Mouse (Mus musculus) forebrain, embryonic 15.5 days (tissue): ENCODE measurements around the gene Nufip1. TPM values are rescaled to one million over a fixed set of nuclear protein-coding genes. Genes with fewer than 3 reads are reported as not detected.
A peak's percentile ranks its signal among the peaks of the same experiment; 100 is the strongest.
"Not testable (repeated sequence)": the region's sequence is repeated elsewhere in the genome, so short reads cannot be mapped to it uniquely, and the experiment has no call there.

Experiments used
- ATAC-seq: fragments of 200-750 bp; cut with Nextera tagmentation; replicated peaks from 2 replicates; pipeline ENCODE4 v1.8.0; 2017; ENCODE audit warnings: mild to moderate bottlenecking, moderate TSS enrichment, moderate library complexity
- H3K27ac ChIP-seq: fragments of 300-500 bp; sonication (generic); replicated peaks from 2 replicates; pipeline ENCODE4 v1.5.1; 2015; ENCODE audit warnings: mild to moderate bottlenecking, inconsistent platforms
- H3K27me3 ChIP-seq: fragments of 300-500 bp; sonication (generic); 2 replicates; pipeline ENCODE4 v1.6.1; 2015; ENCODE audit warnings: inconsistent platforms
- H3K36me3 ChIP-seq: fragments of 300-500 bp; sonication (generic); 2 replicates; pipeline ENCODE4 v1.6.1; 2015; ENCODE audit warnings: mild to moderate bottlenecking, inconsistent platforms
- H3K4me1 ChIP-seq: fragments of 300-500 bp; sonication (generic); 2 replicates; pipeline ENCODE4 v1.6.1; 2015; ENCODE audit warnings: inconsistent platforms
- H3K4me2 ChIP-seq: fragments of 300-500 bp; sonication (generic); replicated peaks from 2 replicates; pipeline ENCODE4 v1.6.1; 2015; ENCODE audit warnings: mild to moderate bottlenecking, inconsistent platforms
- H3K4me3 ChIP-seq: fragments of 300-500 bp; sonication (generic); 2 replicates; pipeline ENCODE4 v1.5.1; 2015; ENCODE audit warnings: mild to moderate bottlenecking, inconsistent platforms
- H3K9ac ChIP-seq: fragments of 300-500 bp; sonication (generic); replicated peaks from 2 replicates; pipeline ENCODE4 v1.6.1; 2015; ENCODE audit warnings: mild to moderate bottlenecking, inconsistent platforms
- H3K9me3 ChIP-seq: fragments of 300-500 bp; sonication (generic); 2 replicates; pipeline ENCODE4 v1.6.1; 2016; ENCODE audit warnings: inconsistent platforms
- WGBS: fragments of 180-500 bp; shearing (Covaris S2); methylation state at CpG from one replicate; pipeline ENCODE4 v1.1.7; 2015; ENCODE audit warnings: mixed read lengths; 5-methylcytosine and 5-hydroxymethylcytosine counted together
- polyA plus RNA-seq: library from polyadenylated mRNA; unstranded; fragments of >200 nt; fragmentation: Nextera tagmentation; extraction: Ambion mirVana; gene quantifications from 2 replicates; pipeline ENCODE4 v1.2.1, GENCODE M21; 2015

Nufip1 gene
- polyA plus RNA-seq, 1 experiment from 2014 or later = 16.5 TPM

DNA sequence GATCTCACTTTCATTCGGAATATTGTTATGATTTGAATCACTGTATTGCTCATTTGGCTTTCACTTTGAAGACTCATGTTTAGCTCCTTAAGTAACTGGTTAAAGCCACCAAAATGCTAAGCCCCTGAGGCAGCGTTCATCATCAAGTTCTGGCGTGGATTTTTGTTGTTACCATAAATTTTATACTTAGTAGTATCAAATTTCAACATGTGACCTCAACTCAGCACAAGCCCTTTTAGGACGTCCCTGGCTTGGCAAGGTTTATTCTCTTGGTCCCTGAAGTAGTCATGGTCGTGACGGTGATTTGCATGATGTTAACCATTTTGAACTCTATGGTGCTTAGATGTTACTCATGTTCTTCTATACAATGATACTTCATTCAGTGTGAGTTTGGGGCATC, 36.4 kb downstream of the Nufip1 start:
- H3K27ac ChIP-seq = no peak overlapping the region
- H3K4me1 ChIP-seq = peaks cover 20% of the 10 kb centered on the region
- 78% methylated on average over 6 of the region's 6 CpGs for WGBS
- H3K4me2 ChIP-seq = no peak overlapping the region
- H3K27me3 ChIP-seq = no peaks in the 10 kb centered on the region
- no peaks in the 10 kb centered on the region for H3K36me3 ChIP-seq
- H3K9me3 ChIP-seq = no peaks in the 10 kb centered on the region
- no peak overlapping the region for H3K9ac ChIP-seq
- ATAC-seq = no peak
- H3K4me3 ChIP-seq = no peak overlapping the region

DNA sequence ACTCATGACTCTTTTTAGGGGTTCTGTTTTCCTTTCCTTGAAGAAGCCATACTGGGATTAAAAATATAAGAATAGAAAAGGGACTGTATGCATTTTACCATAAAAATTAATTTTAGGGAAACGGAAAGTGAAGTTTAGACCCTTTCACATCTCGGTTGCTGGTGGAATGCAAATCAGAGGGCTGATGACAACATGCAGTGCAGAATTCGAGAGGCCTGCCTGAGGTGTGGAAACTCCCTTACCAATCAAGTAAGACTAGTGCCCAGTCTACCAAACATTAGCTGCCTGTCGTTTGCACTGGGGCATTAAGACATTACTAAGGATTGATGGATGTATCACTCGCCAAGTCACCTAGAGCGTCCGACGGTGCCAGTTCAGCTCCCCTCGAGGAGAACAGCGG, 37.6 kb downstream of the Nufip1 start:
- H3K4me2 ChIP-seq = no peak overlapping the region
- peaks cover 25% of the 10 kb centered on the region for H3K4me1 ChIP-seq
- H3K4me3 ChIP-seq = no peak overlapping the region
- no peak overlapping the region for H3K9ac ChIP-seq
- WGBS = 87% methylated on average over 10 of the region's 10 CpGs
- no peak overlapping the region for H3K27ac ChIP-seq
- no peaks in the 10 kb centered on the region for H3K27me3 ChIP-seq
- no peaks in the 10 kb centered on the region for H3K36me3 ChIP-seq
- ATAC-seq = no peak
- no peaks in the 10 kb centered on the region for H3K9me3 ChIP-seq

DNA sequence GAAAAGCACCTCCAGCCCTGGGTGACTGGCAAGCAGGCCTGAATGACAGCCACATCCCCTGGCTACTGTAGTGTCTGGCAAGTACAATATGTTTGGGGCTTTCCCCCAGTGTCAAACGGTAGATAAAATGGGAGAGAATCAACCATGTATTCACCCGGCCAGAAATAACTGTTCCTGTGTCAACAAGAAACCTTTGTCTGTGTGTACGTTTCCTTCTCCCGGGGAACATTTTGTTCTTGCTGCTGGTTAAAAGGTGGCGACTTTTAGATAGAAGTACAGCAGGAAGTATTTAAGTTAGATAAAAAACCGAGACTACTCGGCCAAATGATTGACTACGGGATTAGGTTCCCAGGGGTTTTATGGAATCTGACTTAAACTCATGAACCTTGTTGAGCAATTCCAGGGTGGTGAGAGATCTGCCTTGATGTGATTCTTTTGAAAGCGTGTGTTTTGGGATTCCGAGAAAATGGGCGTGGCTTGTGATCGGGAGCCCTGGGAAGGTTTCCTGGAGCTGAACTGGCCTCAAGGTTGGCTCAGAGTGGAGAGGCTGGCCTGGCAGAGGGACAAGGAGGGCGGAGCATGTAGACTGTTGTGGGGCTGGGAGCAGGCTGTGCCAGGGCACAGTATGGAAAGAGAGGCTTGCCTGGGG, 39.0 kb downstream of the Nufip1 start:
- no peaks in the 10 kb centered on the region for H3K27me3 ChIP-seq
- WGBS = 37% methylated on average over 13 of the region's 13 CpGs
- 0 out of 2 replicates have a peak overlapping the region, but pooled peaks have one; percentile 2 for H3K4me3 ChIP-seq
- ATAC-seq = no peak
- peak overlapping the region; percentile 11; the same call in 1 of the 2 replicates for H3K4me2 ChIP-seq
- H3K36me3 ChIP-seq = no peaks in the 10 kb centered on the region
- no peak overlapping the region for H3K27ac ChIP-seq
- no peak overlapping the region for H3K9ac ChIP-seq
- H3K4me1 ChIP-seq = peaks cover 27% of the 10 kb centered on the region
- no peaks in the 10 kb centered on the region for H3K9me3 ChIP-seq

DNA sequence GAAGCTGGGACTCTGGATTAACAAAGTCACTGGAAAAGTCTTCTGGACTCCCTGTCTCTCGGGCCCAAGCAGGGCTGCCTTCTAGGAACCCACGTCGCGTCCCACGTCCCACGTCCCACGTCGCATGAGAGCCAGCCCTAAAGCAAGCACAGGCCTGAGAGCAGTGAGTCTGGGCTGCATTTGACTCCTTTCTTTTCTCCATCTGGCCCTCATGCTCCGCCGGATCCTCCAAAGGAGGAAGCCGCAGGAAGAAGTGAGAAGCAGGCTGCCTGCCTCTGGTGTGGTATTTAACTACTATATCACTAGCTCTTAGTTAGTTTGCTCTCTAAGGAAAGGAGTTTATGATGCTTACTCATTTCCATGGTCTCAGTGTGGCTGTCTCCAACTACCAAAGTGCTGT, 39.8 kb downstream of the Nufip1 start:
- Histone ChIP-seq H3K27me3 (no peaks in the 10 kb centered on the region), H3K36me3 (no peaks in the 10 kb centered on the region), H3K4me3 (no peak overlapping the region), H3K4me1 (peaks cover 27% of the 10 kb centered on the region), H3K9me3 (no peaks in the 10 kb centered on the region), H3K9ac (no peak overlapping the region), H3K4me2 (no peak overlapping the region), H3K27ac (no peak overlapping the region)
- ATAC-seq = no peak
- WGBS = 69% methylated on average over 11 of the region's 11 CpGs

DNA sequence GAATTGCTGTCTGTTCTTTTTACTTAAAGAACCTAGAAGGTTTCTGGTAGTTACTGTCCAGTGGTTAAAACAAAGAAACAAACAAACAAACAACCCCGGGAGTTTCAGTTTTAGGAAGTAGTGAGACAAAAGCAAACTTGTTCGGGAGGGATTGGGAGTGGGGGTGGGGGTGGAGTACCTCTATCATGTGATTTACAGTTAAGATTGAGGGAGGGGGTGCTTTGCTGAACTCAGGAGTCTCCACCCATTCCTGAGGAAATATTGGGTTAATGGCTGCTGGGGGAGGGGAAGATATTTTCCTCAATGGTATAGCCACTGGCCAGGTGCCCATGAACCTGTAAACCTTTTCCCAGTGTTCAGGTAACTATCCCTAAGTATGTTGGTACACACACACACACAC, 40.3 kb downstream of the Nufip1 start:
- H3K9me3 ChIP-seq = no peaks in the 10 kb centered on the region
- H3K27ac ChIP-seq = no peak overlapping the region
- no peaks in the 10 kb centered on the region for H3K27me3 ChIP-seq
- ATAC-seq = no peak
- WGBS = 59% methylated on average over 2 of the region's 2 CpGs
- H3K4me3 ChIP-seq = no peak overlapping the region
- H3K4me2 ChIP-seq = no peak overlapping the region
- H3K9ac ChIP-seq = no peak overlapping the region
- H3K36me3 ChIP-seq = no peaks in the 10 kb centered on the region
- H3K4me1 ChIP-seq = peaks cover 27% of the 10 kb centered on the region

DNA sequence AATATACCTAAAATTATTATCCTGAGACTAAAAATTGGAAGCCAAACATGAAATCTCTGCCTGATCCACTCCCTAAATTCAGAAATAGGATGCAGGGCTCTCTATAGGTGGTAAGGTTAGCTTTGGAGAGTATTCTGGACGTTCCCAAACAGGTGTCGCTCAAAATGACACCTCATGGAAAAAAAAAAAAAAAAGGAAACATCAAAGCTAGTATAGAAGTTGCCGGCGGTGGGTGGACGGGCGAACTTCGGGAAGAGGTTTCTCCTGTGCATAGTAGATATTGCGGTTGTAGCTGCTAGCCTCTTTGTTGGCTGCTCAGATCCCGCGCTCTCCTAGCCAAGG, 41.1 kb downstream of the Nufip1 start:
- Histone ChIP-seq H3K27ac (peak overlapping the region; percentile 98), H3K36me3 (no peaks in the 10 kb centered on the region), H3K9me3 (no peaks in the 10 kb centered on the region), H3K27me3 (no peaks in the 10 kb centered on the region), H3K4me2 (peak overlapping the region; percentile 42), H3K4me1 (peaks cover 27% of the 10 kb centered on the region), H3K4me3 (peak overlapping the region; percentile 72), H3K9ac (peak overlapping the region; percentile 84)
- WGBS = under 1% methylated on average over 10 of the region's 10 CpGs
- ATAC-seq = no peak

DNA sequence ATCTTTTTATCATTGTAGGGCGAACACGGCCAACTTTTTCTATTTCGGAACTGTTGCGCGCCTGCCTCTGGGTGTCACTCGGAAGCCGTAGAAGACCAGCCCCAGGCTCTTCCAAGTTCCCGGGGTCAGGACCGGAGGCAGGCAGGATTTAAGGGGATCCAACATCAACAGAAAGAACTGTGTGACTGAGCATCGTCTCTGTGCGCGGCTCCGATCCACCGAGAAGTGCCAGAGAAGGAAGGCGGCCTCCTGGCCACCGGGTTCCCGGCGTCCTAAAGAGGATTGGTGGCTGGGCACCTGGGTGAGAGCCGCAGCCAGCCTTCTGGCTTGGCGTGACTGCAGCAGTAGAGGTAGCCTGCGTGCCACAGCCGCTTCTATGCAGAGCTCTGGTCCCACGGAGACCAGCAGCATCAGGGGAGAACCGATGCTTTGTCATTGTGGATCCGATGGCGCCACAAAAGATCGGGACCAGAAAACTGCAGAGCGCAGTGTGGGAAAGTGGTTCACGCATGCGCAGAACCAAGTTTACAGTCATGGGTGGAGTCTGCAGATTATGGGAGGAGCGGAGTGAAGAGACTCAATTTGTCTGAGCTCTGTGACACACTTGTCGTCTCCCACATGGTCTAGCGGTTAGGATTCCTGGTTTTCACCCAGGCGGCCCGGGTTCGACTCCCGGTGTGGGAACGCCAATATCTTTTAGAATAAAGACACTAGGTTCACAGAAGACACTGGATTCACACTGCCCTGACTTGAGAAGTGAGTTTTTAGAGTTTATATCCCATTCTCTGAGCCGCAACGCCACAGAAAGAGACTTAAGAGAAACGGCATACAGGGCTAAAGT, 41.7 kb downstream of the Nufip1 start:
- Histone ChIP-seq H3K4me1 (peaks cover 27% of the 10 kb centered on the region), H3K27me3 (no peaks in the 10 kb centered on the region), H3K4me2 (peak overlapping the region; percentile 42), H3K36me3 (no peaks in the 10 kb centered on the region), H3K9ac (peak overlapping the region; percentile 84), H3K9me3 (no peaks in the 10 kb centered on the region), H3K4me3 (peak overlapping the region; percentile 72), H3K27ac (peak overlapping the region; percentile 98)
- ATAC-seq = peak; percentile 95
- WGBS = under 1% methylated on average over 41 of the region's 41 CpGs

DNA sequence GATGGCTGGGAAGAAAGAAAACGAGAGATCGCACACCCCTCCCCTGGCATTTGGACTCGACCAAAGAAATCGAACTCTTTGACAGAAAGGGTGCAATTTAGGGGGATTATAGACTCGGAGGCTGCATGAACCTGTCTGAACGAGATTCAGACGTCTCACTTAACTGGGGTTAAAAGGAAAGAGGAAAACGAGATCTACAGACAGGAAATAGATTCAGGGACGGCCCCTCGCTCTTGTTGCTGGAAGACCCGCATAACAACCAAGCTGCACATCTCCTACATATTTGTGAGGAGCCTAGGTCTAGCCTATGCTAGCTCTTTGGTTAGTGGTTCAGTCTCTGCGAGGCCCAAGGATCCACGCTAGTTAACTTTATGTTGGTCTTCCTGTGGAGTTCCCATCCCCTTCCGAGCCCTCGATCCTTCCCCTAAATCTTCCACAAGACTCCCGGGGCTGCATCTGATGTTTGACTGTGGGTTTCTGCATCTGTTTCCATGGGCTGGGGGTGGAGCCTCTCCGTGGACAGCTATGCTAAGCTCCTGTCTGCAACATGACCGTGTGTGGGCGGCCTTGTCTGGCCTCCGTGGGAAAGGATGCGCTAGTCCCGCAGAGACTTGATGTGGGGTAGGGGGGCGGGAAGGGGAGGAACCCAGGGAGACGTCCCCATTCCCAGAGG, 42.4 kb downstream of the Nufip1 start:
- Histone ChIP-seq H3K27ac (peak overlapping the region; percentile 98), H3K27me3 (no peaks in the 10 kb centered on the region), H3K4me3 (peak overlapping the region; percentile 72), H3K9me3 (no peaks in the 10 kb centered on the region), H3K4me1 (peaks cover 27% of the 10 kb centered on the region), H3K4me2 (peak overlapping the region; percentile 42), H3K36me3 (no peaks in the 10 kb centered on the region), H3K9ac (peak overlapping the region; percentile 29)
- WGBS = 5% methylated on average over 24 of the region's 24 CpGs
- peak; percentile 9; the same call in 1 of the 2 replicates for ATAC-seq

DNA sequence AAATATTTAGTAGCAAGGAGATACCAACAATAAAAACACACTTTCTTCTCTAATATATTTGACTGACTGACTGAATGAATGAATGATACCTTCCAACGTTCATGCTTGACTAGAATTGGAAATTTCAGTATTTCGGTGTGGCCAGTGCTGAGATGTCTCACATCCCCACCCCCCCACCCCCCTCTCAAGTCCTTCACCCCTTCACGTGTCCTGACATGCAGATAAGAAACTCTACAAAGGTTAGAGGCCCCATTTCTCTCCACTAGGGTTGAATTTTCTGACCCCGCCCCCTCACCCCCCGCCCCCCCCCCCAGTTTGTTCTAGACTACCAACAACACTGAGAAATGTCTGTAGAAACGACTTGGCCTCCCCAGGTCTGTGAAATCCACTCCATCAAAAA, 43.1 kb downstream of the Nufip1 start:
- Histone ChIP-seq H3K27me3 (no peaks in the 10 kb centered on the region), H3K4me3 (peak overlapping the region; percentile 72; the same call in 1 of the 2 replicates), H3K4me2 (no peak overlapping the region), H3K36me3 (no peaks in the 10 kb centered on the region), H3K9me3 (no peaks in the 10 kb centered on the region), H3K4me1 (peaks cover 27% of the 10 kb centered on the region), H3K27ac (no peak overlapping the region), H3K9ac (no peak overlapping the region)
- ATAC-seq = no peak
- WGBS = 37% methylated on average over 6 of the region's 6 CpGs

DNA sequence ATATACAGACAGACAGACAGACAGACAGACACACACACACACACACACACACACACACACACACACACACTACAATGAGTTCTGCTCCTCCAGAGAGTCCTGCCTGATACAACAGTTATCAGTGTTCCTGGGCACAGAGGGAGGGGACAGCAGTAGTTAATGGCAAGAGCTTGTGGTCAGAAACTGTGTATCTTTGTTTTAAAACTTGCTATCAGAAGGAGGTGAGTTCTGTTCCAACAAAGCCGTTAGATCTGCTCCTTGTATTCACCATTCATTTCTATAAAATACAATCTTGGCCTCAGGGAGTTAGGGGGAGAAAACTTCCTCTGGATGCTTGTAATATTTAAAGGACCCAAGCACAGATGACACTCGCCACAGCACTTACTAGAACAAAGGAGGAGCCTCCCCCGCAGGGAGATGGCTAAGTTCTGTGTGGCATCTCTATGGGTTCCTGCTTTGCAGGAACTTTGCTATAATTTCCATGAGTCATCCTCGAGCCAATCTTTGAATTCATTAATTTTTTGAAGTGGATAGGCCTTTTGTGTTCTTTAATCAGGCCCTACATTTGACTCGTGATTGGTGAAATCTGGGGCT, 47.6 kb downstream of the Nufip1 start:
- no peaks in the 10 kb centered on the region for H3K36me3 ChIP-seq
- no peak overlapping the region for H3K4me3 ChIP-seq
- H3K9ac ChIP-seq = no peak overlapping the region
- WGBS = 52% methylated on average over 5 of the region's 5 CpGs
- no peak overlapping the region for H3K27ac ChIP-seq
- H3K4me1 ChIP-seq = peaks cover 2% of the 10 kb centered on the region; the same call in 1 of the 2 replicates
- no peak overlapping the region for H3K4me2 ChIP-seq
- no peaks in the 10 kb centered on the region for H3K9me3 ChIP-seq
- no peaks in the 10 kb centered on the region for H3K27me3 ChIP-seq
- ATAC-seq = no peak

DNA sequence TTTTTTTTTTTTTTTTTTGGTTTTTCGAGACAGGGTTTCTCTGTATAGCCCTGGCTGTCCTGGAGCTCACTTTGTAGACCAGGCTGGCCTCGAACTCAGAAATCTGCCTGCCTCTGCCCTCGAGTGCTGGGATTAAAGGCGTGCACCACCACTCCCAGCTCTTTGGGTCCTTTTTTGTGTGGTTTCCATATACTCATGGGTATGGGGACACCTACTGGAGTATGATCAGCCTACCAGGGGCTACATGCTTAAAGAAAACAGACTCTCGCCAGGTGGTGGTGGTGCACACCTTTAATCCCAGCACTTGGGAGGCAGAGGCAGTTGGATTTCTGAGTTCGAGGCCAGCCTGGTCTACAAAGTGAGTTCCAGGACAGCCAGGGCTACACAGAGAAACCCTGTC, 49.9 kb downstream of the Nufip1 start:
- 89% methylated on average over 6 of the region's 6 CpGs for WGBS

DNA sequence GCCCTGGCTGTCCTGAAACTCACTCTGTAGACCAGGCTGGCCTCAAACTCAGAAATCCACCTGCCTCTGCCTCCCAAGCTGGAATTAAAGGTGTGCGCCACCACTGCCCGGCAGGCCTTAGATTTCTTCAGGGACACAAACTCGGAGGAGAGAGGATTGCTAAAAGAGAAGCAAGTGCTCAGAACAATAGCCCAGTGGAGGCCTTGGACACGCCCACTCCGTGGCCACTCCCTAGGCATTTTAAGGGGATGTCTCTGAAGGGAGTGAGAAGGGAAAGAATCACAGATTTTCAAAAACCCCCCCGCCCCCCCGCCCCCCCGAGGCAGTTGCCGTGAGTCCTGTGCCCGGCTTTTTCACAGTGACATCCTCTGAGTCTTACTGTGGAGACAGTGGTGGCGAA, 53.5 kb downstream of the Nufip1 start:
- no peak overlapping the region for H3K27ac ChIP-seq
- H3K4me3 ChIP-seq = no peak overlapping the region
- no peak overlapping the region for H3K9ac ChIP-seq
- no peaks in the 10 kb centered on the region for H3K36me3 ChIP-seq
- H3K4me1 ChIP-seq = peaks cover 10% of the 10 kb centered on the region
- H3K27me3 ChIP-seq = no peaks in the 10 kb centered on the region
- no peak for ATAC-seq
- H3K9me3 ChIP-seq = no peaks in the 10 kb centered on the region
- no peak overlapping the region for H3K4me2 ChIP-seq
- WGBS = 30% methylated on average over 11 of the region's 11 CpGs

More for the DNA sequence above, 49.9 kb downstream of the Nufip1 start:
- not testable (repeated sequence) for ATAC-seq, H3K27ac ChIP-seq, H3K4me3 ChIP-seq, H3K9me3 ChIP-seq, H3K9ac ChIP-seq, H3K4me1 ChIP-seq, H3K4me2 ChIP-seq, H3K27me3 ChIP-seq, H3K36me3 ChIP-seq
